Mouse (Mus musculus) CH12.LX (cell line): ENCODE data around the gene Slc16a12.

Experiments used
- BHLHE40 ChIP-seq: IDR thresholded peaks from 2 replicates; pipeline ENCODE4 v1.6.1; 2011; ENCODE audit warnings: mild to moderate bottlenecking, low read depth, low read length, improper control_type of control experiment
- CTCF ChIP-seq, 2 experiments: IDR thresholded peaks in 1 of 2; conservative IDR thresholded peaks in 1 of 2; 2 replicates each; pipeline ENCODE4 v1.5.1; 2011 to 2012; ENCODE audit warnings: low read depth in 2 of 2, low read length in 2 of 2, improper control_type of control experiment in 1 of 2, inconsistent platforms in 1 of 2, mild to moderate bottlenecking in 1 of 2, moderate library complexity in 1 of 2
- ELF1 ChIP-seq: IDR thresholded peaks from 2 replicates; pipeline ENCODE4 v1.6.1; 2014; ENCODE audit warnings: low read depth, mild to moderate bottlenecking, inconsistent platforms, low read length, improper control_type of control experiment
- EP300 ChIP-seq: IDR thresholded peaks from 2 replicates; pipeline ENCODE4 v1.6.1; 2011; ENCODE audit warnings: low read length, improper control_type of control experiment
- GABPA ChIP-seq: IDR thresholded peaks from 2 replicates; pipeline ENCODE4 v1.6.1; 2012; ENCODE audit warnings: low read depth, low read length, improper control_type of control experiment, inconsistent platforms; ENCODE audit not compliant: insufficient replicate concordance
- HCFC1 ChIP-seq: IDR thresholded peaks from 2 replicates; pipeline ENCODE4 v1.6.1; 2012; ENCODE audit warnings: low read depth, mild to moderate bottlenecking, inconsistent platforms, low read length, improper control_type of control experiment
- MAFK ChIP-seq: IDR thresholded peaks from 2 replicates; pipeline ENCODE4 v1.6.1; 2011; ENCODE audit warnings: low read length, improper control_type of control experiment; ENCODE audit not compliant: insufficient replicate concordance
- MAZ ChIP-seq: IDR thresholded peaks from 2 replicates; pipeline ENCODE4 v1.6.1; 2012; ENCODE audit warnings: low read depth, mild to moderate bottlenecking, inconsistent platforms, low read length, improper control_type of control experiment, moderate library complexity
- MYC ChIP-seq: IDR thresholded peaks from 2 replicates; pipeline ENCODE4 v1.6.1; 2011; ENCODE audit warnings: low read depth, mild to moderate bottlenecking, improper control_type of control experiment, low read length
- POLR2A ChIP-seq: IDR thresholded peaks from 2 replicates; pipeline ENCODE4 v1.6.1; 2011; ENCODE audit warnings: low read depth, mild to moderate bottlenecking, improper control_type of control experiment, low read length
- SIN3A ChIP-seq: IDR thresholded peaks from 2 replicates; pipeline ENCODE4 v1.6.1; 2012; ENCODE audit warnings: low read length, improper control_type of control experiment, inconsistent platforms

- TF ChIP-seq CTCF (conservative IDR thresholded peaks at IDR 0.05 in 1 of 2, IDR thresholded peaks at IDR 0.05 in 1 of 2; ENCODE audit: low read depth in 2 of 2, low read length in 2 of 2) (no peak), MAZ (no peak), POLR2A (no peak), ELF1 (no peak), BHLHE40 (no peak), MYC (no peak), HCFC1 (no peak), GABPA (no peak), SIN3A (no peak), EP300 (no peak), MAFK (no peak)
Measured at GRCm38 (mm10) chr19:34678428-34678827, 68.7 kb downstream of the Slc16a12 start.
